Mouse (Mus musculus) bone marrow macrophage, adult 2 months (primary cell): ENCODE results near the gene Sptssb. TPM values are rescaled to one million over a fixed set of nuclear protein-coding genes. Genes with fewer than 3 reads are reported as not detected.

Experiments used
- H3K27ac ChIP-seq: 2 replicates; pipeline ENCODE4 v1.5.1; 2012; ENCODE audit warnings: low read depth, low read length; ENCODE audit not compliant: insufficient read depth
- H3K4me1 ChIP-seq: 2 replicates; pipeline ENCODE4 v1.6.1; 2012; ENCODE audit warnings: low read length; ENCODE audit not compliant: control insufficient read depth, insufficient read depth
- H3K4me3 ChIP-seq: 2 replicates; pipeline ENCODE4 v1.5.1; 2012; ENCODE audit warnings: mild to moderate bottlenecking, low read length, moderate library complexity; ENCODE audit not compliant: insufficient read depth
- CTCF ChIP-seq: IDR thresholded peaks from 2 replicates; pipeline ENCODE4 v1.5.1; 2012; ENCODE audit warnings: low read depth, mild to moderate bottlenecking, low read length, moderate library complexity
- POLR2A ChIP-seq: IDR thresholded peaks from 2 replicates; pipeline ENCODE4 v1.6.1; 2012; ENCODE audit warnings: mild to moderate bottlenecking, low read depth, low read length, borderline replicate concordance
- polyA plus RNA-seq: library from polyadenylated mRNA; stranded (reverse); fragments of >200 nt; gene quantifications from 2 replicates; pipeline ENCODE4 v1.2.4, GENCODE M21; 2012; ENCODE audit not compliant: missing spikeins, insufficient read depth, insufficient read length

Gene Sptssb
- not detected in 2 replicates for polyA plus RNA-seq

DNA sequence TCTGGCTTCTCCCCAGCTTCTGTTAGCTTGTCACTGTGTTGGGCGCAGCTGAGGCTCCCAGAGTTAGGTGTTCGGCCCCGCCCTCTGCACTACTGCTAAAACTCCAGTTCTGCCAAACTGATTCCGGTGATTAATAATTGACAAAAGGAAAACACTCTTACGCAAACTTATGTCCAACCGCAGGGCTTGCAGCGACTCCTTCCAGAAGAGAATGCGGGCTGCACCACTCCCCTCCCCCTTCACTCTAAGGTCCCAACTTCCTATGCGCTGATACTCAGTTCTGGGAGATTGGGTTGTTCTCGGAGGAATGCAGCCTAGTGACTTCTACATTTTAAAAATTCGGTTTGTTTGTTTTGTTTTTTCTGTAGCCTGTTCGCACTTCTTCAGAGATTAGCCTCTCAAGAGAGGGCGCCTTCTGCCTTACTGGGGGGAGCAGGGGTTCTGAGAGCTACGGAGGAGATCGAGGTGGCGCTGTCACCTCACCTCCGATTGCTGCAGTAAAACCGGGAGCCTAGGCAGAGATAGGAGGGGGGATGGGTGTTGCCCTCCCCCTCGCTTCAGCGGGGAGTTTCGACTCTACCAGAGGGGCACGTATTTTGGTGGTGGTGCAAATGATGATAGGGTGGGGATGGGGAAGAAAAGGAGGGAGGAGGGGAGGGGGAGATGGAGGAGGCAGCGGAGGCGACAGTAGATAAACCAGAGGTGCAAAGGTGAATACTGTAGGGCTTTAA, at the start of gene Sptssb:
Gene Sptssb, minus strand, starts transcription at position 83 of the 731 bp plus-strand sequence.
- no peak within 1 kb of the TSS for H3K4me3 ChIP-seq
- H3K27ac ChIP-seq, result no peak within 1 kb of the TSS
- TF ChIP-seq CTCF (no peak), POLR2A (no peak)
- H3K4me1 ChIP-seq, result no peaks in the 10 kb centered on the region

- Histone ChIP-seq H3K4me3 (no peak overlapping the region), H3K27ac (no peak overlapping the region), H3K4me1 (no peaks in the 10 kb centered on the region)
- no peak for TF ChIP-seq POLR2A
- no peak for TF ChIP-seq CTCF
These were observed 48.3 kb upstream of the Sptssb start for GRCm38 (mm10) chr3:69908074-69908473.

- Histone ChIP-seq H3K4me1 (no peaks in the 10 kb centered on the region), H3K4me3 (no peak overlapping the region), H3K27ac (no peak overlapping the region)
- no peak for TF ChIP-seq POLR2A
- TF ChIP-seq CTCF, result no peak
These were observed 47.8 kb upstream of the Sptssb start for GRCm38 (mm10) chr3:69907564-69907963.

DNA sequence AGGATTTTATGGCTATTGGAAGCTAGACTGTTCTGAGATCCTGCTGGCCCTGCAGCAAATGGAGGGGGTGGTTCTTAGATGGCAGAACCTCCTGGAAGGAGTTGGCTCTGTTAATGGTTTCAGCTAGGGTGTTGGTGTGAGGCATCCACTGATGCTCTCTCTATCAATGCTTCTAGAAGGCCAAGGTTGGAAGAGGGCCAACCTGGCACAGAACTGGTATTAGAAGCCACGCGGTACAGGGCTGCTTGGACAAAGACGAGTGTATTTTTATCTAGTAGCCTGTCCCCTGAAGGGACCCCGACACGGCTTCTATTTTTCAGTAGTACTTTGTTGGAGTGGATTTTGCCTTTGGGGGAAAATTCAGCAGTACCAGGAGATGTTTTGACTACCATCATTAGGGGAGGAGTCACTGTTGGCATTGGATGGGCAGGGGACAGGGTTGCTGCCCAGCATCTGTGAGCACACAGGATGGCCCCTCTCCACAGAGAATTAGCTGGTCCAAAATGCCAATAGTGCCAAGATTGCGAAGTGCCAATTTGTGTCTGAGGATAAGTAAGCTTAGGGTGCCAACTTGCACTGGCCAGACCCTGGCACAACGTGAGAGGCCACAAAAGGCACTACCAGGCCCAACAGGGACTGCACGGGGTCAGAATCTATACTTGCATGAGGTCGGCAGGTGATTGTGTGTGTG, 43.2 kb upstream of the Sptssb start:
- H3K4me1 ChIP-seq, result no peaks in the 10 kb centered on the region
- no peak overlapping the region for H3K27ac ChIP-seq
- TF ChIP-seq POLR2A, result no peak
- TF ChIP-seq CTCF, result no peak
- H3K4me3 ChIP-seq, result no peak overlapping the region

DNA sequence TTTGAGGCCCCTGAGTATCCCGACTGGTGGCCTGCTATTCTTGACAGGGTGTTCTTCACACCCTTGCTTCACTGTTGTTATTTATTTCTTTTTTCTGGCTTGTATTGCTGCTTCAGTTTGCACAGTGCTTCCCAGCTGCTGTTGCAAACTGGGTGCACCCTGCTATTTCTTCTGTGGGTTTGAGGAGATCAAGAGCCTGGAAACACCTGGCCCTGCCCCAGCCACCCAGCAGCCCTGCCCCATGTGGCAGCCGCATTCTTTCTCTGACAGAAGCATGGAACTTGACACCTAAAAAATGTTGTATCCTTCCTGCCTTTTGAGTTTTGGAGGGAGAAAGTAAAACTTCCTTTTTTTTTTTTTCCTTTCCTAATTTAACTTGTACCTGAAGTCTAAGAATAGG, 42.6 kb upstream of the Sptssb start:
- TF ChIP-seq POLR2A (no peak), CTCF (no peak)
- Histone ChIP-seq H3K4me3 (no peak overlapping the region), H3K27ac (no peak overlapping the region), H3K4me1 (no peaks in the 10 kb centered on the region)

GRCm38 (mm10) chr3:69901874-69902381, 42.2 kb upstream of the Sptssb start:
- TF ChIP-seq POLR2A, result no peak
- no peak for TF ChIP-seq CTCF
- Histone ChIP-seq H3K4me1 (no peaks in the 10 kb centered on the region), H3K27ac (no peak overlapping the region), H3K4me3 (no peak overlapping the region)

DNA sequence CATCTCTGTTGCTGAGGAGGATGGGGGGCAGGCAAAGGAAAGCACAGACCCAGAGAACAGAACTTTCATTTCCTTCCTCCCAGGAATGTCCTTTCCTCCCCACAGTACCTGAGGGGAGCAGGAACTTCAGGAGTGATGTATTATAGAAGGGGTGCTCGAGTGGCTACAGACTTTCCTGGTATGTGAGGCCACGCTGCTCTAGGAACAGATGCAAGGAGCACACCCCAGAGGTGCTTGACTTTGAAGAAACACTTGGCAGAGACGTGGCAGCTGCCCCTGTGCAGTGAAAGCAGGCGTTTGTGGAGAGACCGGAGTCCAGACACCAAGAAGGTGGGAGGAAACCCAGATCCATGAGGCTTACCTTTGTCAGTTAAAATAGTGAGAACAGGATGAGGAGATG, 40.6 kb upstream of the Sptssb start:
- no peak overlapping the region for H3K27ac ChIP-seq
- TF ChIP-seq CTCF (no peak), POLR2A (no peak)
- H3K4me1 ChIP-seq, result no peaks in the 10 kb centered on the region
- no peak overlapping the region for H3K4me3 ChIP-seq

GRCm38 (mm10) chr3:69897917-69898594, 38.3 kb upstream of the Sptssb start:
- H3K27ac ChIP-seq, result no peak overlapping the region
- H3K4me1 ChIP-seq, result no peaks in the 10 kb centered on the region
- no peak for TF ChIP-seq POLR2A
- no peak for TF ChIP-seq CTCF
- H3K4me3 ChIP-seq, result no peak overlapping the region

GRCm38 (mm10) chr3:69895516-69895915, 35.8 kb upstream of the Sptssb start:
- no peak overlapping the region for H3K4me3 ChIP-seq
- TF ChIP-seq CTCF (no peak), POLR2A (no peak)

More at GRCm38 (mm10) chr3:69895516-69895915, 35.8 kb upstream of the Sptssb start:
- Histone ChIP-seq H3K27ac (no peak overlapping the region), H3K4me1 (no peaks in the 10 kb centered on the region)
